Comparison of ENCODE assay signal across 8 mouse cellular contexts in genomic region chr12:105336421-105337289, GRCm38 (mm10). TPM values are rescaled to one million over a fixed set of nuclear protein-coding genes. Genes with fewer than 3 reads are reported as not detected.
DNase-seq lines count a peak whose midpoint lies in the region; ATAC-seq lines count a peak whose summit lies in the region.

No protein-coding gene starts in this region.

- peak overlapping the region; percentile 72 for H3K4me3 ChIP-seq in embryonic facial prominence, embryonic 10.5 days
- H3K4me3 ChIP-seq in intestine, embryonic 15.5 days (replicated peaks), result peak overlapping the region; percentile 58
- peak overlapping the region; percentile 60 for H3K4me3 ChIP-seq in limb, embryonic 15.5 days

- peak overlapping the region; percentile 41 for H3K9ac ChIP-seq in intestine, embryonic 15.5 days
- peak overlapping the region; percentile 24 for H3K9ac ChIP-seq in limb, embryonic 15.5 days

- peak; percentile 84 for ATAC-seq in intestine, embryonic 15.5 days
- peak; percentile 53 for ATAC-seq in limb, embryonic 15.5 days (ENCODE audit: insufficient number of reproducible peaks, low FRiP score, low TSS enrichment, low read depth)

- DNase-seq in adrenal gland, adult (ENCODE audit: inconsistent age in 2 of 2, low spot score in 1 of 2), result peak; percentile 17 to 42
- no peak for DNase-seq in adrenal gland, postnatal 36 days
- peak; percentile 82 for DNase-seq in ES-CJ7 (ENCODE audit: low read depth, low spot score)
- DNase-seq in embryonic facial prominence, embryonic 10.5 days (ENCODE audit: low spot score), result peak; percentile 83
- DNase-seq in right cerebral cortex, adult 2 months (ENCODE audit: low spot score in 2 of 2), result peak; percentile 50 to 62
- DNase-seq in spleen, postnatal 10 days (ENCODE audit: low spot score in 2 of 2), result no peak

- H3K4me1 ChIP-seq in embryonic facial prominence, embryonic 10.5 days, result peaks cover 27% of the 10 kb centered on the region
- H3K4me1 ChIP-seq in intestine, embryonic 15.5 days (replicated peaks), result peaks cover 16% of the 10 kb centered on the region
- H3K4me1 ChIP-seq in limb, embryonic 15.5 days, result peaks cover 15% of the 10 kb centered on the region

- WGBS in embryonic facial prominence, embryonic 10.5 days, result under 1% methylated on average over 76 of the region's 77 CpGs
- under 1% methylated on average over 77 of the region's 77 CpGs for WGBS in intestine, embryonic 15.5 days
- WGBS in limb, embryonic 15.5 days, result under 1% methylated on average over 72 of the region's 77 CpGs

- peak overlapping the region; percentile 100 for H3K4me2 ChIP-seq in intestine, embryonic 15.5 days (replicated peaks)
- peak overlapping the region; percentile 99 for H3K4me2 ChIP-seq in limb, embryonic 15.5 days

- H3K36me3 ChIP-seq in embryonic facial prominence, embryonic 10.5 days (replicated peaks), result no peaks in the 10 kb centered on the region
- H3K36me3 ChIP-seq in intestine, embryonic 15.5 days, result no peaks in the 10 kb centered on the region
- no peaks in the 10 kb centered on the region for H3K36me3 ChIP-seq in limb, embryonic 15.5 days

- H3K27me3 ChIP-seq in embryonic facial prominence, embryonic 10.5 days (replicated peaks; ENCODE audit: low read depth, poor library complexity, severe bottlenecking), result peaks cover 62% of the 10 kb centered on the region
- H3K27me3 ChIP-seq in intestine, embryonic 15.5 days (replicated peaks), result peaks cover 33% of the 10 kb centered on the region
- peaks cover 55% of the 10 kb centered on the region for H3K27me3 ChIP-seq in limb, embryonic 15.5 days

- H3K9me3 ChIP-seq in embryonic facial prominence, embryonic 10.5 days, result no peaks in the 10 kb centered on the region
- H3K9me3 ChIP-seq in intestine, embryonic 15.5 days, result no peaks in the 10 kb centered on the region
- no peaks in the 10 kb centered on the region for H3K9me3 ChIP-seq in limb, embryonic 15.5 days

- H3K27ac ChIP-seq in embryonic facial prominence, embryonic 10.5 days (replicated peaks), result peak overlapping the region; percentile 59
- H3K27ac ChIP-seq in intestine, embryonic 15.5 days, result no peak overlapping the region
- no peak overlapping the region for H3K27ac ChIP-seq in limb, embryonic 15.5 days

RNA-seq across cellular contexts. Expression of gene Tunar, which starts 3.0 kb away (rescaled TPM):
- total RNA-seq in adrenal gland, postnatal 36 days (2021), result under 1 TPM; 0.53 to 0.66 TPM
- 0.79 and 0.82 TPM in 2 replicates for polyA plus RNA-seq in embryonic facial prominence, embryonic 10.5 days (2016; fragmentation: Nextera tagmentation; extraction: Ambion mirVana)
- 0.06 and 0.21 TPM in 2 replicates for polyA plus RNA-seq in intestine, embryonic 15.5 days (2015; fragmentation: Nextera tagmentation; extraction: Ambion mirVana)
- polyA plus RNA-seq in limb, embryonic 15.5 days (2015; fragmentation: Nextera tagmentation; extraction: Ambion mirVana), result 0.17 and 0.19 TPM in 2 replicates

Comparison
In these comparisons a context has a peak if more than half of its experiments do, and no peak if none do; other contexts are left out.
1. DNase-seq: peak in adrenal gland, adult (2 of 2), ES-CJ7 (single experiment), embryonic facial prominence, embryonic 10.5 days (single experiment) and right cerebral cortex, adult 2 months (2 of 2); none in adrenal gland, postnatal 36 days (0 of 2) and spleen, postnatal 10 days (0 of 2).
2. Peak in every context shown above with its lines, with median percentiles within 50 percentile points of each other: H3K4me3 ChIP-seq.